Mouse (Mus musculus) thymus, adult 2 months (tissue): ENCODE measurements around the gene Rad51b.

Experiments used
- CTCF ChIP-seq: fragments of 200-500 bp; IDR thresholded peaks from 2 replicates; pipeline ENCODE4 v1.5.1; 2012; ENCODE audit warnings: mild to moderate bottlenecking, control low read depth, low read length, moderate library complexity, borderline replicate concordance; ENCODE audit not compliant: control insufficient read depth, poor library complexity, insufficient read depth; ENCODE audit errors: extremely low read depth
- POLR2A ChIP-seq: fragments of 200-500 bp; IDR thresholded peaks from 2 replicates; pipeline ENCODE4 v1.6.1; 2012; ENCODE audit warnings: mild to moderate bottlenecking, low read length, control low read depth, moderate library complexity; ENCODE audit not compliant: control insufficient read depth, poor library complexity, insufficient read depth; ENCODE audit errors: extremely low read depth

DNA sequence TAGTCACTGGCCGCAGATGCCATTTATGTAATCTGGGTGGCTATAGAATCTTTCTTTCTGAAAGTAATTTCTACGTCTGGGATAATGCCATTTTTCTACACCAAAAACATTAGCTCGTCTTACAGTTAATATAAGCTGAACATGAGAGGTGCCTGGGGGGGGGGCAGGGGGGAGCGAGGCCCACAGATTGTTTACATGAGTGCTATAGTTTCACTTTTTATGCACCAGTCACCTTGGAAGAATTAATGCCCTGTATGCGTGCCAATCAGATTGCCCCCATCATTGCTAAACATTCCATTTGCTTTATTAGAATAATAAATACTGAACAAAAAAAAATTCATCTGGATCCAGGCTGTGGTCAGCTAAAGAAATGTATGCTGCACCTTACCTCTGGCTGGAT lies 323.6 kb downstream of the Rad51b start:
- no peak for TF ChIP-seq CTCF
- no peak for TF ChIP-seq POLR2A
